Comparison of ENCODE assay signal across 8 mouse cellular contexts in genomic region chr8:89271381-89272355, GRCm38 (mm10).
DNase-seq lines count a peak whose midpoint lies in the region; ATAC-seq and TF ChIP-seq lines count a peak whose summit lies in the region.

No protein-coding gene starts in this region.

- peak overlapping the region; percentile 87 for H3K4me2 ChIP-seq in heart, embryonic 16.5 days (ENCODE audit: low read depth, low read length)
- H3K4me2 ChIP-seq in forebrain, embryonic 13.5 days: peak overlapping the region; percentile 69
- peak overlapping the region; percentile 39; the same call in 1 of the 2 replicates for H3K4me2 ChIP-seq in liver, embryonic 16.5 days (ENCODE audit: low read depth, low read length)

- peak overlapping the region; percentile 57 for H3K4me3 ChIP-seq in heart, embryonic 16.5 days (ENCODE audit: low read length)
- H3K4me3 ChIP-seq in heart, adult 2 months: no peak overlapping the region
- H3K4me3 ChIP-seq in brown adipose tissue, adult 24 weeks (ENCODE audit: insufficient read depth, low read depth, low read length): peak overlapping the region; percentile 34; the same call in 1 of the 2 replicates
- H3K4me3 ChIP-seq in forebrain, embryonic 13.5 days: peak overlapping the region; percentile 37
- no peak overlapping the region for H3K4me3 ChIP-seq in liver, embryonic 16.5 days (ENCODE audit: low read depth, low read length)

- intact Hi-C loops in heart, adult 2 months (cut with DNase I): no loop called here

- no peaks in the 10 kb centered on the region for H3K4me1 ChIP-seq in heart, embryonic 16.5 days (ENCODE audit: control insufficient read depth, insufficient read depth, low read length)
- H3K4me1 ChIP-seq in heart, adult 2 months (ENCODE audit: control insufficient read depth, insufficient read depth, low read length): no peaks in the 10 kb centered on the region
- H3K4me1 ChIP-seq in brown adipose tissue, adult 24 weeks (ENCODE audit: control insufficient read depth, insufficient read depth, insufficient read length, low read length): no peaks in the 10 kb centered on the region
- peaks cover 28% of the 10 kb centered on the region for H3K4me1 ChIP-seq in forebrain, embryonic 13.5 days
- H3K4me1 ChIP-seq in liver, embryonic 16.5 days (ENCODE audit: control insufficient read depth, low read depth, low read length): no peaks in the 10 kb centered on the region

- no peaks in the 10 kb centered on the region for H3K36me3 ChIP-seq in heart, embryonic 16.5 days (ENCODE audit: control insufficient read depth, insufficient read depth)
- H3K36me3 ChIP-seq in heart, adult 2 months (ENCODE audit: control insufficient read depth, insufficient read depth, low read length): no peaks in the 10 kb centered on the region
- H3K36me3 ChIP-seq in forebrain, embryonic 13.5 days (ENCODE audit: poor library complexity, severe bottlenecking): no peaks in the 10 kb centered on the region
- no peaks in the 10 kb centered on the region for H3K36me3 ChIP-seq in liver, embryonic 16.5 days (ENCODE audit: control insufficient read depth, insufficient read depth)

- 32% methylated on average over 22 of the region's 22 CpGs for WGBS in heart, embryonic 16.5 days
- WGBS in heart, adult 2 months: 38% methylated on average over 22 of the region's 22 CpGs
- 2% methylated on average over 22 of the region's 22 CpGs for WGBS in forebrain, embryonic 13.5 days
- 22% methylated on average over 21 of the region's 22 CpGs for WGBS in liver, embryonic 16.5 days (ENCODE audit: insufficient replicate concordance)

- no peak overlapping the region for H3K27ac ChIP-seq in heart, embryonic 16.5 days (ENCODE audit: low read length)
- no peak overlapping the region for H3K27ac ChIP-seq in heart, adult 2 months
- no peak overlapping the region for H3K27ac ChIP-seq in brown adipose tissue, adult 24 weeks (replicated peaks; ENCODE audit: low read depth, low read length)
- peak overlapping the region; percentile 88 for H3K27ac ChIP-seq in forebrain, embryonic 13.5 days
- H3K27ac ChIP-seq in liver, embryonic 16.5 days (ENCODE audit: low read length): no peak overlapping the region

- no peaks in the 10 kb centered on the region; the same call in 1 of the 2 replicates for H3K9me3 ChIP-seq in heart, embryonic 16.5 days (replicated peaks; ENCODE audit: control insufficient read depth, low read length)
- H3K9me3 ChIP-seq in forebrain, embryonic 13.5 days (replicated peaks): 0 out of 2 replicates have a peak, but pooled peaks cover 7% of the 10 kb centered on the region
- H3K9me3 ChIP-seq in liver, embryonic 16.5 days (replicated peaks; ENCODE audit: control insufficient read depth, low read length): no peaks in the 10 kb centered on the region

- H3K27me3 ChIP-seq in heart, embryonic 16.5 days (ENCODE audit: control insufficient read depth, insufficient read depth, low read length): peaks cover 21% of the 10 kb centered on the region; the same call in 1 of the 2 replicates
- 0 out of 2 replicates have a peak, but pooled peaks cover 2% of the 10 kb centered on the region for H3K27me3 ChIP-seq in heart, adult 2 months (ENCODE audit: control insufficient read depth, insufficient read depth, low read length)
- no peaks in the 10 kb centered on the region for H3K27me3 ChIP-seq in forebrain, embryonic 13.5 days
- no peaks in the 10 kb centered on the region; the same call in 1 of the 2 replicates for H3K27me3 ChIP-seq in liver, embryonic 16.5 days (ENCODE audit: control insufficient read depth, insufficient read depth, low read depth, low read length)

- H3K79me2 ChIP-seq in heart, adult 2 months (replicated peaks; ENCODE audit: control insufficient read depth, insufficient read depth, low read length): no peaks in the 10 kb centered on the region

- no peak for TF ChIP-seq EP300 in heart, adult 2 months (IDR thresholded peaks at IDR 0.05; ENCODE audit: insufficient read depth, low read depth, low read length)

- no peak for ATAC-seq in heart, embryonic 16.5 days (replicated peaks; ENCODE audit: extremely low read depth, insufficient read depth, low FRiP score)
- ATAC-seq in forebrain, embryonic 13.5 days: peak; percentile 87
- ATAC-seq in liver, embryonic 16.5 days (ENCODE audit: low read depth): no peak

- no peak overlapping the region for H3K9ac ChIP-seq in heart, embryonic 16.5 days (ENCODE audit: low read length)
- no peak overlapping the region for H3K9ac ChIP-seq in heart, adult 2 months (ENCODE audit: low read depth, low read length)
- peak overlapping the region; percentile 54 for H3K9ac ChIP-seq in forebrain, embryonic 13.5 days
- no peak overlapping the region for H3K9ac ChIP-seq in liver, embryonic 16.5 days (ENCODE audit: low read depth, low read length)

- TF ChIP-seq CTCF in heart, adult 2 months (IDR thresholded peaks at IDR 0.05): no peak

- no peak for TF ChIP-seq POLR2A in heart, adult 2 months (IDR thresholded peaks at IDR 0.05; ENCODE audit: insufficient read depth, low read depth, low read length)

- DNase-seq in heart, adult 2 months: no peak
- no peak for DNase-seq in urinary bladder, adult 2 months (ENCODE audit: low spot score)
- DNase-seq in ovary, postnatal 10 days (ENCODE audit: low spot score): no peak
- DNase-seq in thymus, postnatal 25 days: no peak

Comparison
In these comparisons a context has a peak if more than half of its experiments do, and no peak if none do; other contexts are left out.
1. H3K4me3 ChIP-seq: peak in heart, embryonic 16.5 days (single experiment), brown adipose tissue, adult 24 weeks (single experiment) and forebrain, embryonic 13.5 days (single experiment); none in heart, adult 2 months (single experiment) and liver, embryonic 16.5 days (single experiment).
2. Peak in every context shown above with its lines, with median percentiles within 50 percentile points of each other: H3K4me2 ChIP-seq.